Mouse (Mus musculus) CH12F3 (cell line): ENCODE data around the gene Lclat1.
"Not testable (repeated sequence)": the region's sequence is repeated elsewhere in the genome, so short reads cannot be mapped to it uniquely, and the experiment has no call there.

Experiments used
- in situ Hi-C: fragments of 300-500 bp; cut with MboI; formaldehyde crosslinking; loops from 2 replicates; pipeline ENCODE4 v1.14.3; 2020; ENCODE audit warnings: low sequenced_read_pairs

Lclat1 gene

GRCm38 (mm10) chr17:73233975-73234374 lies 126.2 kb downstream of the Lclat1 start:
- in situ Hi-C loops = no loop called here

GRCm38 (mm10) chr17:73237178-73237853 lies 129.5 kb downstream of the Lclat1 start:
- in situ Hi-C loops = no loop called here

GRCm38 (mm10) chr17:73238501-73238900 lies 130.7 kb downstream of the Lclat1 start:
- in situ Hi-C loops = no loop called here

- in situ Hi-C loops = no loop called here
Observed at GRCm38 (mm10) chr17:73241085-73241848, 133.5 kb downstream of the Lclat1 start.

GRCm38 (mm10) chr17:73243676-73244075 lies 135.9 kb downstream of the Lclat1 start:
- in situ Hi-C loops = no loop called here

- in situ Hi-C loops = no loop called here
Observed at GRCm38 (mm10) chr17:73244596-73244995, 136.8 kb downstream of the Lclat1 start.

GRCm38 (mm10) chr17:73245089-73245684 lies 137.4 kb downstream of the Lclat1 start:
- in situ Hi-C loops = no loop called here

- in situ Hi-C loops = no loop called here
Observed at GRCm38 (mm10) chr17:73246036-73246435, 138.3 kb downstream of the Lclat1 start.

GRCm38 (mm10) chr17:73246926-73247325 lies 139.1 kb downstream of the Lclat1 start:
- in situ Hi-C loops = no loop called here

- in situ Hi-C loops = no loop called here
Observed at GRCm38 (mm10) chr17:73247758-73248157, 140.0 kb downstream of the Lclat1 start.

GRCm38 (mm10) chr17:73250488-73251141 lies 142.8 kb downstream of the Lclat1 start:
- in situ Hi-C loops = no loop called here

- in situ Hi-C loops = no loop called here
Observed at GRCm38 (mm10) chr17:73251142-73251502, 143.3 kb downstream of the Lclat1 start.

- in situ Hi-C loops = no loop called here
Observed at GRCm38 (mm10) chr17:73251812-73252608, 144.2 kb downstream of the Lclat1 start.

- in situ Hi-C loops = no loop called here
Observed at GRCm38 (mm10) chr17:73253291-73253969, 145.6 kb downstream of the Lclat1 start.

GRCm38 (mm10) chr17:73255801-73256200 lies 148.0 kb downstream of the Lclat1 start:
- in situ Hi-C loops = no loop called here

- in situ Hi-C loops = no loop called here
Observed at GRCm38 (mm10) chr17:73258620-73259019, 150.8 kb downstream of the Lclat1 start.

GRCm38 (mm10) chr17:73259258-73259657 lies 151.5 kb downstream of the Lclat1 start:
- in situ Hi-C loops = not testable (repeated sequence)

- in situ Hi-C loops = no loop called here
Observed at GRCm38 (mm10) chr17:73262558-73262957, 154.8 kb downstream of the Lclat1 start.

GRCm38 (mm10) chr17:73263077-73263501 lies 155.3 kb downstream of the Lclat1 start:
- in situ Hi-C loops = no loop called here
